Mouse (Mus musculus) midbrain, embryonic 11.5 days (tissue): ENCODE measurements around the gene Atp6v1g2. TPM values are rescaled to one million over a fixed set of nuclear protein-coding genes. Genes with fewer than 3 reads are reported as not detected.
"Not testable (repeated sequence)": the region's sequence is repeated elsewhere in the genome, so short reads cannot be mapped to it uniquely, and the experiment has no call there.

Source experiments
- ATAC-seq: fragments of 200-750 bp; cut with Nextera tagmentation; 2 replicates; pipeline ENCODE4 v1.8.0; 2017; ENCODE audit warnings: moderate TSS enrichment, moderate library complexity; ENCODE audit not compliant: low FRiP score
- DNase-seq: peaks from one replicate; pipeline ENCODE4 v3.0.0; 2015; ENCODE audit warnings: low spot score; ENCODE audit errors: missing footprints
- H3K27ac ChIP-seq: fragments of 300-500 bp; sonication (generic); 2 replicates; pipeline ENCODE4 v1.5.1; 2014; ENCODE audit warnings: low read depth, low read length
- H3K27me3 ChIP-seq: fragments of 300-500 bp; sonication (generic); 2 replicates; pipeline ENCODE4 v1.6.1; 2014; ENCODE audit warnings: mild to moderate bottlenecking, low read length, moderate library complexity, mixed read lengths; ENCODE audit not compliant: control insufficient read depth, insufficient read depth
- H3K36me3 ChIP-seq: fragments of 300-500 bp; sonication (generic); 2 replicates; pipeline ENCODE4 v1.6.1; 2014; ENCODE audit warnings: mild to moderate bottlenecking, low read length, moderate library complexity, mixed read lengths; ENCODE audit not compliant: control insufficient read depth, insufficient read depth
- H3K4me1 ChIP-seq: fragments of 300-500 bp; sonication (generic); 2 replicates; pipeline ENCODE4 v1.6.1; 2014; ENCODE audit warnings: low read length; ENCODE audit not compliant: control insufficient read depth, insufficient read depth
- H3K4me2 ChIP-seq: fragments of 300-500 bp; sonication (generic); 2 replicates; pipeline ENCODE4 v1.6.1; 2014; ENCODE audit warnings: mild to moderate bottlenecking, moderate library complexity
- H3K4me3 ChIP-seq: fragments of 300-500 bp; sonication (generic); 2 replicates; pipeline ENCODE4 v1.5.1; 2014; ENCODE audit warnings: low read depth, low read length
- H3K9ac ChIP-seq: fragments of 300-500 bp; sonication (generic); 2 replicates; pipeline ENCODE4 v1.6.1; 2014; ENCODE audit warnings: low read length
- H3K9me3 ChIP-seq: fragments of 300-500 bp; sonication (generic); 2 replicates; pipeline ENCODE4 v1.6.1; 2016; ENCODE audit warnings: low read length; ENCODE audit not compliant: control insufficient read depth
- WGBS: fragments of 180-500 bp; shearing (Covaris S2); extraction: QIAGEN DNeasy Blood & Tissue Kit; methylation state at CpG from one replicate; pipeline ENCODE4 v1.1.7; 2014; 5-methylcytosine and 5-hydroxymethylcytosine counted together
- polyA plus RNA-seq: library from polyadenylated mRNA; unstranded; fragments of >200 nt; fragmentation: Nextera tagmentation; extraction: Ambion mirVana; gene quantifications from 2 replicates; pipeline ENCODE4 v1.2.1, GENCODE M21; 2014

Atp6v1g2 gene
- polyA plus RNA-seq, 1 experiment from 2014 or later: 17.8 TPM

DNA sequence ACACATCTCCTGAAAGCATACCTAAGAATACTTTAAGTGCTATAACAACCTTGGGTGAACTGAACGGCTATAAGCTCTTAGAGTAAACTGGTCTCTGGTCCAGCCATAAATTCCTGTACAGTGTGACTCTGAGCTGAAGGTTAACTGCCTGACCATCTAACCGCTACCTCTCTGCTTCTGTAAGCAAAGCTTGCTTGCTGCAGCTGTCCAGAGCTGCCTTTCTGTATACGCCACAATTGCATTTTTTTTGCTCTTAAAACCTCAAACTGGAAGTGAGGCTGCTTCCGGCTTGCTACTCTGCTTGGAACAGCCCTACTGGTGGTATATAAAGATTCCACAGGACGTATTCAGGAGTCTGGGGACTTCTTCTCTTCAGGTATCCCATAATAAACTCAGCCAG, 801 bp upstream of the Atp6v1g2 start:
- Histone ChIP-seq H3K9me3 (no peaks in the 10 kb centered on the region), H3K27ac (no peak overlapping the region), H3K36me3 (peaks cover 6% of the 10 kb centered on the region), H3K4me1 (peaks cover 9% of the 10 kb centered on the region; the same call in 1 of the 2 replicates), H3K4me3 (no peak overlapping the region), H3K9ac (no peak overlapping the region), H3K27me3 (no peaks in the 10 kb centered on the region), H3K4me2 (no peak overlapping the region)
- no peak for DNase-seq
- no peak for ATAC-seq
- 92% methylated on average over 5 of the region's 5 CpGs for WGBS

DNA sequence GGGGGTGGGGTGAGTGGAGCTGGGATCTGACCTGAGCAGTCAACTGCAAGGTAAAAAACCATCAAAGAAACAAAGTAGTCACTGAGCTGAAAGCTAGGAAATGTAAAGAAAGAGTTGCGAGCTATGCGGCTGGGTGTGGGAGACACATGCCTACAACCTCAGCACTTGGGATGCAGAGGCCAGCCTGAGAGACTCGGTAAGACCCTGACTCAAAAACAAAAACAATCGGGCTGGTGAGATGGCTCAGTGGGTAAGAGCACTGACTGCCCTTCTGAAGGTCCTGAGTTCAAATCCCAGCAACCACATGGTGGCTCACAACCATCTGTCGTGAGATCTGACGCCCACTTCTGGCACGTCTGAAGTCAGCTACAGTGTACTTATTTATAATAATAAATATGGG, 630 bp downstream of the Atp6v1g2 start:
- WGBS: 90% methylated on average over 7 of the region's 7 CpGs
- H3K4me2 ChIP-seq, H3K9me3 ChIP-seq, H3K4me1 ChIP-seq, H3K27ac ChIP-seq, ATAC-seq, H3K4me3 ChIP-seq, DNase-seq, H3K36me3 ChIP-seq, H3K27me3 ChIP-seq, H3K9ac ChIP-seq: not testable (repeated sequence)

DNA sequence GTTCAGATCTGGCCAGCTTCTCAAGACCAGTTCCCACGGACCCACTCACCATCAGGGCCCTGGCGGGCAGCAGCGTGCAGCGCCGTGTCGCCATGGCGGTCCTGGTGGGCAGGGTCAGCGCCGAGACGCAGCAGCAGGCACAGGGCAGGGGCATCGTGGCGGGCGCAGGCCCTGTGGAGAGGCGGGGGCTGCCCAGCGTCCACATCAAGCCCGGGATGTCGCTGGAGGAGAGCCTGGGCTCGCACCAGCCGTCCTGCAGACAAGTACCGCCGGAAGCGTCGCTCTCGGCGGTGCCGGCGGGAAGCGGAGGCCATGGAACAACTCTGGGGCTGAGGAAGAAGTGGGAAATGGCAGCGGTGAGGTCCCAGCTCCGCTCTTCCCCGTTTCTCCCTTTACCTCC, 1.4 kb downstream of the Atp6v1g2 start:
- WGBS: 10% methylated on average over 31 of the region's 31 CpGs
- Histone ChIP-seq H3K27me3 (no peaks in the 10 kb centered on the region), H3K4me2 (peak overlapping the region; percentile 75), H3K36me3 (peaks cover 6% of the 10 kb centered on the region; the same call in 1 of the 2 replicates), H3K9me3 (no peaks in the 10 kb centered on the region), H3K27ac (peak overlapping the region; percentile 85), H3K4me1 (peaks cover 9% of the 10 kb centered on the region; the same call in 1 of the 2 replicates), H3K4me3 (peak overlapping the region; percentile 61), H3K9ac (peak overlapping the region; percentile 91)
- DNase-seq (peak; percentile 94), ATAC-seq (peak; percentile 5; the same call in 1 of the 2 replicates)

DNA sequence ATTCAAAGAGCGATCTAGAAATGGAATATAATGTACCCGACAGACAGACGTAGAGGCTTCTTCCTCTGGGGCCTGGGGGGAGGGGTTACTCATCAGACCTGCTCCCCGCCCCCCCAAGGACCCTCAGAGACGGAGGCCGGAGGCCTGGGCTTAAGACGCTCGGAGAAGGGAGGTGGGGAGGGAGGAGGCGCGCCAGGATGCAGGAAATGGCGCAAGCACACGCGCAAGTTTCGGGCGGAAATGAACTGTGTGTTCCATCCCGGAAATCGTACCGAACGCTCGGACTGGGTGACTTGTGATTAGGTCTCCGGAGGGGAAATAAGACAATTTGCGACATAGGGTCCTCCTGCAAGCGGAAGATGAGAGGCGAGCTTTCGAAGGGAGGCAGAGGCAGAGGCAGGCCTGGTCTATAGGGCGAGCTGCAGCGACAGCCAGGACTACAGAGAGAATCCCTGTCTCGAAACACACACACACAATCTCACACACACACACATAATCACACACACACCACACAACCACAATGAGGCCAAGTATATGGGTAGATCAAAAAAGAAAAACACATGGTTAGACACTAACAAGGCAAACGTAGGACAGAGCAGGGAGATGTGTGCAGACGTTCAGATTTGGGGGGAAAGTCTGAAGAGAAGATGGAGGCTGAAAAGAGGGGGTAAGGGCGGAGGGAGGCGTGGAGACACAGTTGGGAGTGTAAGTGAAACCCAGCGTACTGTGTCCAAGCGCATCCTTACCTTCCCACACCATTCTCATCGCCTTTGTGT, 2.3 kb downstream of the Atp6v1g2 start, which contains the start of gene Nfkbil1:
Nfkbil1 (minus strand) TSS at position 179 of the 776 bp plus-strand sequence.
- peaks cover 4% of the 10 kb centered on the region; the same call in 1 of the 2 replicates for H3K36me3 ChIP-seq
- peak within 1 kb of the TSS; percentile 91 for H3K9ac ChIP-seq
- peak within 1 kb of the TSS; percentile 75 for H3K4me2 ChIP-seq
- DNase-seq (peak; percentile 98), ATAC-seq (peak; percentile 76)
- H3K27ac ChIP-seq: peak within 1 kb of the TSS; percentile 85
- H3K27me3 ChIP-seq: no peaks in the 10 kb centered on the region
- under 1% methylated on average over 35 of the region's 35 CpGs for WGBS
- no peaks in the 10 kb centered on the region for H3K9me3 ChIP-seq
- peak within 1 kb of the TSS; percentile 61 for H3K4me3 ChIP-seq
- H3K4me1 ChIP-seq: peaks cover 17% of the 10 kb centered on the region

DNA sequence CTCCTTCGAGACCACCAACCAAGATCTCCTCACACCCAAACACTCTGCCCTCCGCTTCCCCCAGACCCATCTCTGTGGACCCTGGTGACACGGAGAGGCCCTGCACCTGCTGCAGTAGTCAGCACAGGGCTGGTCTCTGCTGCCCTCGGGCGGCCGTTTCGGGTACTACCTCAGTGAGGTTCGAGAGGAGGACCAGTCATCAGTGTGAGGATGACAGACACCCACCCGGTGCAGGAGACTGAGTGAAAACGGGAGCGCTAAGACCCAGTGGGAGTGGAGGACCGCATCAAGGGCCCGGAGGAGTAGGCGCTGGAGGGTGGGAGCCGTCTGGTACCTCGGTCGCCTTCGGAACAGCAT, 2.9 kb downstream of the Atp6v1g2 start:
- peak overlapping the region; percentile 91 for H3K9ac ChIP-seq
- peak; percentile 100 for DNase-seq
- peaks cover 18% of the 10 kb centered on the region for H3K4me1 ChIP-seq
- peak; percentile 80 for ATAC-seq
- H3K27ac ChIP-seq: peak overlapping the region; percentile 85
- 1% methylated on average over 18 of the region's 18 CpGs for WGBS
- no peaks in the 10 kb centered on the region; the same call in 1 of the 2 replicates for H3K36me3 ChIP-seq
- peak overlapping the region; percentile 61 for H3K4me3 ChIP-seq
- no peaks in the 10 kb centered on the region for H3K9me3 ChIP-seq
- no peaks in the 10 kb centered on the region for H3K27me3 ChIP-seq
- peak overlapping the region; percentile 75 for H3K4me2 ChIP-seq

DNA sequence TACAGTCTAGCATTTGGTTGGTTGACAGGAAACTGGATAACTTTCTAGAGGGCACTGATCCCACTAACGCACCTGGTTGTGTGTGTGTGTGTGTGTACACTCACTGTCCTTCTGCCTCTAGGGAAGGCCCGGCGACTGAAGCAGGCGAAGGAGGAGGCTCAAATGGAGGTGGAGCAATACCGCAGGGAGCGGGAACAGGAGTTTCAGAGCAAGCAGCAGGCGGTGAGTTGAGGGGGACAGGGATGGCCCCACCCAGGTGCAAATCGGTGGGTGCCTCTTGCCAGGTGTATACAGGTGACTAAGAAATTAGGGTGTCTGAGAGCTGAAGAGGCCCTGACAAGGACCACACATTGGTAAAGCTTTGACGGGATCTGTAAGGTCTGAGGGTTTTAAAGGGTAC, 3.5 kb downstream of the Atp6v1g2 start:
- ATAC-seq: no peak
- 73% methylated on average over 9 of the region's 9 CpGs for WGBS
- no peak overlapping the region; the same call in 1 of the 2 replicates for H3K4me2 ChIP-seq
- no peaks in the 10 kb centered on the region for H3K36me3 ChIP-seq
- no peak overlapping the region for H3K9ac ChIP-seq
- H3K4me1 ChIP-seq: peaks cover 15% of the 10 kb centered on the region
- no peak overlapping the region for H3K27ac ChIP-seq
- no peak for DNase-seq
- H3K4me3 ChIP-seq: peak overlapping the region; percentile 61; the same call in 1 of the 2 replicates
- no peaks in the 10 kb centered on the region for H3K9me3 ChIP-seq
- H3K27me3 ChIP-seq: no peaks in the 10 kb centered on the region

DNA sequence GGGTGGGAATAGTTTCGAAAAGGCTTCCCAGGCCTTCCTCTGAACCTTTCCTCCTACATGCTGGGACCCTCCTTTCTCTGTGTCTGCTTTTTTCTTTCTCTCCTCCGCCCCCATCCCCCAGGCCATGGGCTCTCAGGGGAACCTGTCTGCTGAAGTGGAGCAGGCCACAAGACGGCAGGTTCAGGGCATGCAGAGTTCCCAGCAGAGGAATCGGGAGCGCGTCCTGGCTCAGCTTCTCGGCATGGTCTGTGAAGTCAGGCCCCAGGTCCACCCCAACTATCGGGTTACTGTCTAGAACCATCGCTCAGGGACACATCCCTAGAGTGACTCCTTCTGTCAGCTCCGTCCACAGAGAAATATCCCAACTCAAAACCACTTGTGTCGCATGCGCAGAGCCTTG, 4.0 kb downstream of the Atp6v1g2 start:
- H3K27ac ChIP-seq: no peak overlapping the region
- H3K4me1 ChIP-seq: peaks cover 15% of the 10 kb centered on the region
- no peak overlapping the region for H3K4me2 ChIP-seq
- ATAC-seq (no peak), DNase-seq (no peak)
- WGBS: 84% methylated on average over 12 of the region's 12 CpGs
- H3K27me3 ChIP-seq: no peaks in the 10 kb centered on the region
- no peak overlapping the region for H3K9ac ChIP-seq
- no peaks in the 10 kb centered on the region for H3K36me3 ChIP-seq
- H3K9me3 ChIP-seq: no peaks in the 10 kb centered on the region
- no peak overlapping the region for H3K4me3 ChIP-seq

DNA sequence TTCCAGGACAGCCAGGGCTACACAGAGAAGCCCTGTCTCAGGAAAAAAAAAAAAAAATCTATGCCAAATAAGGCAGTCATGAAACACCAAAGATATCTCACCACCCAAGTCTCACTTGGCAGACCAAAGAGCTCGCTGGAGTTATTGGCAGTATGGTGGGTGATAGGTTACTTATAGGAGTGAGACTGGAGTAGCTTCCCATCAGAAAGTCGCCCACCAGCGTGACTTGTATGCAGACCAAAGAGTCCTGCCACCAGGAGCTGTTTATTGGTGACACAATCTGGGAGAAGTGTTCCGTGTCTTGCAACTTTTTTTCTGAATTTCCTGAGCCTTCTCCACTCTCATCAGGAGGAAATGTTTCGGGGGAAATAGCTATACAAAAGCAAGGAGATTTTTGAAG, 6.2 kb downstream of the Atp6v1g2 start:
- Histone ChIP-seq H3K4me2 (no peak overlapping the region), H3K9me3 (no peaks in the 10 kb centered on the region), H3K27me3 (no peaks in the 10 kb centered on the region), H3K9ac (no peak overlapping the region), H3K36me3 (peaks cover 12% of the 10 kb centered on the region), H3K27ac (no peak overlapping the region), H3K4me3 (no peak overlapping the region), H3K4me1 (peaks cover 31% of the 10 kb centered on the region)
- 84% methylated on average over 5 of the region's 5 CpGs for WGBS
- ATAC-seq: no peak
- DNase-seq: no peak
